Mouse (Mus musculus) forebrain, embryonic 13.5 days (tissue): Measurements from ENCODE around the gene Nbr1. TPM values are rescaled to one million over a fixed set of nuclear protein-coding genes. Genes with fewer than 3 reads are reported as not detected.
A peak's percentile ranks its signal among the peaks of the same experiment; 100 is the strongest.
"Not testable (repeated sequence)": the region's sequence is repeated elsewhere in the genome, so short reads cannot be mapped to it uniquely, and the experiment has no call there.

Source experiments
- ATAC-seq: fragments of 200-750 bp; cut with Nextera tagmentation; 2 replicates; pipeline ENCODE4 v1.8.0; 2017
- H3K27ac ChIP-seq: fragments of 300-500 bp; sonication (generic); 2 replicates; pipeline ENCODE4 v1.5.1; 2015; ENCODE audit warnings: inconsistent platforms, mild to moderate bottlenecking, moderate library complexity
- H3K27me3 ChIP-seq: fragments of 300-500 bp; sonication (generic); 2 replicates; pipeline ENCODE4 v1.6.1; 2015; ENCODE audit warnings: mild to moderate bottlenecking, inconsistent platforms
- H3K36me3 ChIP-seq: fragments of 300-500 bp; sonication (generic); 2 replicates; pipeline ENCODE4 v1.6.1; 2015; ENCODE audit warnings: mild to moderate bottlenecking, inconsistent platforms; ENCODE audit not compliant: poor library complexity, severe bottlenecking
- H3K4me1 ChIP-seq: fragments of 300-500 bp; sonication (generic); 2 replicates; pipeline ENCODE4 v1.6.1; 2015; ENCODE audit warnings: inconsistent platforms
- H3K4me2 ChIP-seq: fragments of 300-500 bp; sonication (generic); 2 replicates; pipeline ENCODE4 v1.6.1; 2015; ENCODE audit warnings: inconsistent platforms, mild to moderate bottlenecking, moderate library complexity
- H3K4me3 ChIP-seq: fragments of 300-500 bp; sonication (generic); 2 replicates; pipeline ENCODE4 v1.5.1; 2015; ENCODE audit warnings: mild to moderate bottlenecking, inconsistent platforms
- H3K9ac ChIP-seq: fragments of 300-500 bp; sonication (generic); 2 replicates; pipeline ENCODE4 v1.6.1; 2015; ENCODE audit warnings: mild to moderate bottlenecking, inconsistent platforms
- H3K9me3 ChIP-seq: fragments of 300-500 bp; sonication (generic); replicated peaks from 2 replicates; pipeline ENCODE4 v1.6.1; 2016; ENCODE audit warnings: inconsistent platforms
- WGBS: fragments of 180-500 bp; shearing (Covaris S2); methylation state at CpG from one replicate; pipeline ENCODE4 v1.1.7; 2015; 5-methylcytosine and 5-hydroxymethylcytosine counted together
- polyA plus RNA-seq: library from polyadenylated mRNA; unstranded; fragments of >200 nt; fragmentation: Nextera tagmentation; extraction: Ambion mirVana; gene quantifications from 2 replicates; pipeline ENCODE4 v1.2.1, GENCODE M21; 2015

Gene Nbr1
- polyA plus RNA-seq, 1 experiment from 2014 or later: 104 TPM

DNA sequence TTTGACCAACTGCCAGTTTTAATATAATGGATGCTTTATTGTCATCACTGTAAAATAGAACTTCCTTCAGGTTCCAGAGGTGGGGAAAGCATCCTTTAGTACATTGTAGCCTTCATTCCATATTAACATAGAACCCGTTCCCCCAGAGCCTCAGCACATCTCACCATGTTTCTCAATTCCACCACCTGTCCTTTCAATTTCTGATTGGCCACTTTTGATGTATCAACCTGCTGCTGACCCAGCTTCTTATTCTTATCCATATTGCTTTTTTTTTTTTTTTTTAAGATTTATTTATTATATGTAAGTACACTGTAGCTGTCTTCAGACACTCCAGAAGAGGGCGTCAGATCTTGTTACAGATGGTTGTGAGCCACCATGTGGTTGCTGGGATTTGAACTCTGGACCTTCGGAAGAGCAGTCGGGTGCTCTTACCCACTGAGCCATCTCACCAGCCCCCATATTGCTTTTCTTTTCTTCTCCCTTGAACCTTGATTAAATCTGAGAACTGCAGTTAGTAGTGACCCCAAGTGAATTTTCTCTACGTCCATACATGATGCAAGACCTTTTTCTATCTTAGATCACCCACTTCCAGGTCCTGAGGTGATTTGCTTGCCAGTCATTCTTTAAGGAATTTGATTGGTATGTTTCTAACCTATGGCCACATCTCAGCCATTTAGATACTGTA is 76.9 kb downstream of the Nbr1 start:
- H3K27ac ChIP-seq, ATAC-seq: not testable (repeated sequence)
- peak overlapping the region; percentile 71; the same call in 1 of the 2 replicates for H3K9ac ChIP-seq

More for the DNA sequence above, 76.9 kb downstream of the Nbr1 start:
- H3K4me1 ChIP-seq: peaks cover 11% of the 10 kb centered on the region
- H3K4me3 ChIP-seq: peak overlapping the region; percentile 53
- peaks cover 11% of the 10 kb centered on the region; the same call in 1 of the 2 replicates for H3K36me3 ChIP-seq
- H3K9me3 ChIP-seq, H3K27me3 ChIP-seq: not testable (repeated sequence)
- peak overlapping the region; percentile 80 for H3K4me2 ChIP-seq
- WGBS: 73% methylated on average over 4 of the region's 5 CpGs

Other genes starting within 250 kb of the Nbr1 start
- 164 and 175 TPM in 2 replicates for gene Becn1, start 249.9 kb upstream of the Nbr1 start, polyA plus RNA-seq
- 144 and 145 TPM in 2 replicates for gene Psme3, start 235.9 kb upstream of the Nbr1 start, polyA plus RNA-seq
- 1.7 and 2.2 TPM in 2 replicates for gene Aoc2, start 227.1 kb upstream of the Nbr1 start, polyA plus RNA-seq
- gene Aoc3, start 221.5 kb upstream of the Nbr1 start, polyA plus RNA-seq: not detected in 2 replicates
- not detected in 2 replicates for gene G6pc, start 184.6 kb upstream of the Nbr1 start, polyA plus RNA-seq
- gene Aarsd1, start 134.5 kb upstream of the Nbr1 start, polyA plus RNA-seq: 101 and 113 TPM in 2 replicates
- 7.6 and 8.0 TPM in 2 replicates for gene Gm27029, start 127.4 kb upstream of the Nbr1 start, polyA plus RNA-seq
- 24.2 and 26.3 TPM in 2 replicates for gene Rundc1, start 127.1 kb upstream of the Nbr1 start, polyA plus RNA-seq
- 1.2 TPM in 2 replicates for gene Ptges3l, start 126.8 kb upstream of the Nbr1 start, polyA plus RNA-seq
- gene Rpl27, start 109.9 kb upstream of the Nbr1 start, polyA plus RNA-seq: 338 and 387 TPM in 2 replicates
- 2.3 and 2.5 TPM in 2 replicates for gene Ifi35, start 103.7 kb upstream of the Nbr1 start, polyA plus RNA-seq
- 155 and 197 TPM in 2 replicates for gene Rnd2, start 87.2 kb upstream of the Nbr1 start, polyA plus RNA-seq
- gene Vat1, start 85.9 kb upstream of the Nbr1 start, polyA plus RNA-seq: 61.3 and 67.0 TPM in 2 replicates
- gene Brca1, start 194 bp upstream of the Nbr1 start, polyA plus RNA-seq: 11.3 and 12.5 TPM in 2 replicates
- gene Tmem106a, start 30.1 kb downstream of the Nbr1 start, polyA plus RNA-seq: 1.1 and 1.3 TPM in 2 replicates
- gene Gm11634, start 47.1 kb downstream of the Nbr1 start, polyA plus RNA-seq: not detected in 2 replicates
- gene Rdm1, start 75.0 kb downstream of the Nbr1 start, polyA plus RNA-seq: 48.9 and 52.6 TPM in 2 replicates
- gene Arl4d, start 113.4 kb downstream of the Nbr1 start, polyA plus RNA-seq: 32.5 and 40.6 TPM in 2 replicates
- gene Dhx8, start 180.8 kb downstream of the Nbr1 start, polyA plus RNA-seq: 39.2 and 44.8 TPM in 2 replicates
- 2.4 and 3.3 TPM in 2 replicates for gene Etv4, start 233.2 kb downstream of the Nbr1 start, polyA plus RNA-seq